Mouse (Mus musculus) ES-E14 (cell line): ENCODE results near the gene Dcbld1. TPM values are rescaled to one million over a fixed set of nuclear protein-coding genes. Genes with fewer than 3 reads are reported as not detected.

Source experiments
- DNase-seq: peaks from one replicate; pipeline ENCODE4 v3.0.0-alpha.2; 2013; ENCODE audit warnings: low read depth, low spot score
- H3K27ac ChIP-seq: 2 replicates; pipeline ENCODE4 v1.5.1; 2012; ENCODE audit warnings: low read depth, mild to moderate bottlenecking, low read length, moderate library complexity, mixed read lengths; ENCODE audit not compliant: poor library complexity, insufficient read depth, severe bottlenecking
- H3K36me3 ChIP-seq: 2 replicates; pipeline ENCODE4 v1.6.1; 2012; ENCODE audit warnings: mild to moderate bottlenecking, low read length, moderate library complexity, mixed read lengths; ENCODE audit not compliant: control insufficient read depth, poor library complexity, insufficient read depth, severe bottlenecking
- H3K4me1 ChIP-seq, 2 experiments: fragments of 150-350 bp in 1 of 2; sonication (generic) in 1 of 2; 2 replicates each; pipeline ENCODE4 v1.6.1; 2012; ENCODE audit warnings: low read length in 2 of 2, mild to moderate bottlenecking in 1 of 2, mixed read lengths in 1 of 2; ENCODE audit not compliant: control insufficient read depth in 2 of 2, insufficient read depth in 2 of 2, poor library complexity in 1 of 2
- H3K4me3 ChIP-seq, 2 experiments: fragments of 150-350 bp in 1 of 2; sonication (generic) in 1 of 2; 2 replicates each; pipeline ENCODE4 v1.5.1; 2012; ENCODE audit warnings: low read length in 2 of 2, low read depth in 1 of 2, mild to moderate bottlenecking in 1 of 2, mixed read lengths in 1 of 2; ENCODE audit not compliant: insufficient read depth in 1 of 2, poor library complexity in 1 of 2, severe bottlenecking in 1 of 2
- H3K9ac ChIP-seq: 2 replicates; pipeline ENCODE4 v1.6.1; 2012; ENCODE audit warnings: low read depth, mild to moderate bottlenecking, low read length, mixed read lengths; ENCODE audit not compliant: poor library complexity, insufficient read depth, severe bottlenecking
- H3K9me3 ChIP-seq: fragments of 150-350 bp; sonication (generic); 2 replicates; pipeline ENCODE4 v1.6.1; 2012; ENCODE audit warnings: low read depth, mild to moderate bottlenecking, low read length; ENCODE audit not compliant: control insufficient read depth, insufficient read depth
- CHD2 ChIP-seq: IDR thresholded peaks from 2 replicates; pipeline ENCODE4 v1.6.1; 2014; ENCODE audit warnings: mild to moderate bottlenecking, low read depth, low read length, inconsistent platforms
- HCFC1 ChIP-seq: IDR thresholded peaks from 2 replicates; pipeline ENCODE4 v1.6.1; 2012; ENCODE audit warnings: low read length, inconsistent platforms, borderline replicate concordance; ENCODE audit not compliant: insufficient read depth
- MAFK ChIP-seq: IDR thresholded peaks from 2 replicates; pipeline ENCODE4 v1.6.1; 2014; ENCODE audit warnings: mild to moderate bottlenecking, low read depth, low read length, inconsistent platforms; ENCODE audit not compliant: insufficient read depth
- ZC3H11A ChIP-seq: IDR thresholded peaks from 2 replicates; pipeline ENCODE4 v1.6.1; 2012; ENCODE audit warnings: low read depth, mild to moderate bottlenecking, inconsistent platforms, low read length, borderline replicate concordance
- ZNF384 ChIP-seq: IDR thresholded peaks from 2 replicates; pipeline ENCODE4 v1.6.1; 2012; ENCODE audit warnings: low read depth, low read length, inconsistent platforms
- in situ Hi-C, 2 experiments: fragments of 600-800 bp; cut with MboI; formaldehyde crosslinking; loops; one replicate each; pipeline ENCODE4 v1.15.1; 2025; ENCODE audit warnings: low sequenced_read_pairs in 2 of 2, inconsistent platforms in 1 of 2; ENCODE audit not compliant: unreplicated experiment in 2 of 2
- total RNA-seq: library from RNA; depleted of rRNA; stranded (reverse); fragments of 300-350 nt; gene quantifications from 2 replicates; pipeline ENCODE4 v1.2.3, GENCODE M21; 2012

The Dcbld1 gene
- total RNA-seq, 1 experiment, result 33.2 TPM

GRCm38 (mm10) chr10:52253426-52253825 is 20.0 kb downstream of the Dcbld1 start:
- DNase-seq, result no peak
- Histone ChIP-seq H3K9ac (no peak overlapping the region), H3K9me3 (no peaks in the 10 kb centered on the region), H3K4me1 (peaks cover 0 to 12% of the 10 kb centered on the region in 2 experiments; a peak in 3 of 4 replicates), H3K36me3 (no peaks in the 10 kb centered on the region), H3K4me3 (no peak overlapping the region), H3K27ac (no peak overlapping the region)
- in situ Hi-C loops, result no loop called here
- no peak for TF ChIP-seq CHD2
- TF ChIP-seq HCFC1, result no peak

GRCm38 (mm10) chr10:52257768-52258167 is 24.3 kb downstream of the Dcbld1 start:
- Histone ChIP-seq H3K36me3 (no peaks in the 10 kb centered on the region), H3K27ac (no peak overlapping the region), H3K4me1 (peaks cover 5% of the 10 kb centered on the region in 2 experiments; a peak in 2 of 4 replicates), H3K4me3 (no peak overlapping the region), H3K9me3 (no peaks in the 10 kb centered on the region), H3K9ac (no peak overlapping the region)
- TF ChIP-seq ZC3H11A (no peak), CHD2 (no peak), MAFK (no peak), HCFC1 (no peak), ZNF384 (no peak)
- in situ Hi-C loops, result no loop called here
- DNase-seq, result no peak

- H3K4me3 ChIP-seq, result no peak overlapping the region
- in situ Hi-C loops, result no loop called here
Observed at GRCm38 (mm10) chr10:52258180-52258948, 24.9 kb downstream of the Dcbld1 start.

GRCm38 (mm10) chr10:52260209-52260608 is 26.8 kb downstream of the Dcbld1 start:
- no peak for DNase-seq
- H3K9me3 ChIP-seq, result no peaks in the 10 kb centered on the region
- H3K4me3 ChIP-seq, result no peak overlapping the region
- TF ChIP-seq ZNF384 (no peak), CHD2 (no peak), HCFC1 (no peak), ZC3H11A (no peak), MAFK (no peak)
- no peak overlapping the region for H3K9ac ChIP-seq
- in situ Hi-C loops, result no loop called here
- no peak overlapping the region for H3K27ac ChIP-seq
- H3K36me3 ChIP-seq, result peaks cover 5% of the 10 kb centered on the region
- peaks cover 5 to 7% of the 10 kb centered on the region in 2 experiments; a peak in 3 of 4 replicates for H3K4me1 ChIP-seq

More at GRCm38 (mm10) chr10:52258180-52258948, 24.9 kb downstream of the Dcbld1 start:
- Histone ChIP-seq H3K9me3 (no peaks in the 10 kb centered on the region), H3K27ac (no peak overlapping the region), H3K36me3 (no peaks in the 10 kb centered on the region), H3K9ac (no peak overlapping the region), H3K4me1 (peaks cover 5% of the 10 kb centered on the region in 2 experiments; a peak in 2 of 4 replicates)
- no peak for DNase-seq
- no peak for TF ChIP-seq CHD2
- TF ChIP-seq ZC3H11A, result no peak
- no peak for TF ChIP-seq HCFC1
- no peak for TF ChIP-seq MAFK
- TF ChIP-seq ZNF384, result no peak
